Mouse (Mus musculus) cortical plate, adult 2 months (tissue): Measurements from ENCODE around the gene Nfib. TPM values are rescaled to one million over a fixed set of nuclear protein-coding genes. Genes with fewer than 3 reads are reported as not detected.
A peak's percentile ranks its signal among the peaks of the same experiment; 100 is the strongest.

Source experiments
- H3K27ac ChIP-seq: fragments of 200-500 bp; 2 replicates; pipeline ENCODE4 v1.5.1; 2012; ENCODE audit warnings: low read length, control low read depth, inconsistent platforms; ENCODE audit not compliant: insufficient read depth
- H3K4me1 ChIP-seq: fragments of 200-500 bp; 2 replicates; pipeline ENCODE4 v1.6.1; 2011; ENCODE audit warnings: low read length; ENCODE audit not compliant: control insufficient read depth, insufficient read depth
- H3K4me3 ChIP-seq: fragments of 200-500 bp; 2 replicates; pipeline ENCODE4 v1.5.1; 2011; ENCODE audit warnings: mild to moderate bottlenecking, low read length, control low read depth; ENCODE audit not compliant: insufficient read depth
- CTCF ChIP-seq: fragments of 200-500 bp; IDR thresholded peaks from 2 replicates; pipeline ENCODE4 v1.5.1; 2011; ENCODE audit warnings: mild to moderate bottlenecking, control low read depth, low read length; ENCODE audit not compliant: insufficient read depth; ENCODE audit errors: extremely low read depth
- POLR2A ChIP-seq: fragments of 200-500 bp; IDR thresholded peaks from 2 replicates; pipeline ENCODE4 v1.6.1; 2011; ENCODE audit warnings: mild to moderate bottlenecking, low read length, control low read depth; ENCODE audit not compliant: insufficient read depth; ENCODE audit errors: extremely low read depth
- polyA plus RNA-seq: library from polyadenylated mRNA; depleted of rRNA; stranded (reverse); fragments of >200 nt; gene quantifications from 2 replicates; pipeline ENCODE4 v1.2.3, GENCODE M21; 2012

Gene Nfib
- polyA plus RNA-seq, 1 experiment = 31.8 TPM

DNA sequence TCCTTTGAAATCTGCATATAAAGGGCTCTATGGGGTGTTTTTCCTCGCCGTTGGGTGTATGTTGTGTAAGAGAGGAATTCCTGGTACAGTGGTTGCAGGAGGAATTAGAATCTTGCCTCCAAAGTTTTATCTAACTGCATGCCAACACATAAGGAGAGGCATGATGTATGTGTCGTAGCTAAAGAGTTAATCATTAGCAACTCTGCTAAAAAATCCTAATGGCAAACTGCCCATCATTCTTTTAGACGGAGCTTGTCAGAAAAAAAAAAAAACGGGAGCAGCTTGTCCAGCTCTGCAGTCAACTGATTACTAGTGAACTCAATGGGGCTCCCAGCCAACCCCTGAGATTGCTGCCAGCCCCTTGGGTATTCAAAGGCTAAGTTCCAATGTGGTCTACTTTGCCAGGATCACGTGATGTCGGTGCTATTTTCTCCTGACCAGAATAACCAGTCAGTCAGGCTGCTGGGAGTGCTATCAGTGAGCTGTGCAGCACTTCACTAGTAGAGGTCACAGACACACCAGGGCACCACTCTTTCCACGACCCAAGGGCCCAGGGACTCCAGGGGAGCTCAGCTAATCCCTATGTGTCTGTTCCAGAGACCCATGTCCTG lies 258.4 kb downstream of the Nfib start:
- Histone ChIP-seq H3K4me3 (no peak overlapping the region), H3K4me1 (peaks cover 9% of the 10 kb centered on the region), H3K27ac (no peak overlapping the region)
- TF ChIP-seq POLR2A (no peak), CTCF (no peak)

DNA sequence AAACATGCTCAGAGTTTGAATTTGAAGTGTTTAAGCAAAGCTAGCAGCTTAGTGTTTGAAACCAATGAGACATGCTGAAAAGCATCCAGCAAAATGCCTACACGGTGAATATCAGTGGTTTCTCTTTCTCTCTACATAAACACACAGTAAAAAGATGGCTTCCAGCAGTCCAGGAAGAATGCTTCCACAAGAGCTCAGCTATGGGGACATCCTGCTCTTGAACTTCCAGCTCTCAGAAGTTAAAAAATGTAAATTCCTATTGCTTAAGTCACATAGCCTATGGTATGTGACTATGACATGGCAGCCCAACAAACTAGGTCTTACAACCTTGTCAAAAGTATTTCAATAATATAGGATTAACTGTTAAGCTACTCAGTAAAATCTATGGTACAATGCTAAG lies 261.5 kb downstream of the Nfib start:
- Histone ChIP-seq H3K4me3 (no peak overlapping the region), H3K4me1 (peaks cover 11% of the 10 kb centered on the region), H3K27ac (no peak overlapping the region)
- TF ChIP-seq POLR2A (no peak), CTCF (no peak)

DNA sequence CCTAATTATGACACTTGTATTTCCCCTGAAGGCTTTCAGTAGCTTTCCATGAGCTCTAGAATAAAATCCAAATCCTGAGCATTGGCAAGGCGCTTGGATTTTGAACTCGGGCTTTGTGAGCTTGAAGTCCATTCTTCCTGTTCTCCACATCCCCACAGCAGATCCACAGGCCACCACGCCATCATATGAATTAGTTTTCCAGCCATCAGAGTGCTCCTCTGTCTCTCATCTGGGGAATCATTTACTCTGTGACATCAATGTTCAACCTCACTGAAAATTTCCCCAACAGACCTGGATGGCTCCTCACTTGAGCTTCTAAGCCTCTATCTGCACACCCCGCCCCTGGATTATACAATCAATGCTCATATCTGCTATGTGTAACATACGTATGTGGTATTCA lies 262.1 kb downstream of the Nfib start:
- no peak for TF ChIP-seq POLR2A
- TF ChIP-seq CTCF = no peak
- Histone ChIP-seq H3K4me1 (peaks cover 13% of the 10 kb centered on the region), H3K27ac (peak overlapping the region; percentile 21; the same call in 1 of the 2 replicates), H3K4me3 (no peak overlapping the region)

DNA sequence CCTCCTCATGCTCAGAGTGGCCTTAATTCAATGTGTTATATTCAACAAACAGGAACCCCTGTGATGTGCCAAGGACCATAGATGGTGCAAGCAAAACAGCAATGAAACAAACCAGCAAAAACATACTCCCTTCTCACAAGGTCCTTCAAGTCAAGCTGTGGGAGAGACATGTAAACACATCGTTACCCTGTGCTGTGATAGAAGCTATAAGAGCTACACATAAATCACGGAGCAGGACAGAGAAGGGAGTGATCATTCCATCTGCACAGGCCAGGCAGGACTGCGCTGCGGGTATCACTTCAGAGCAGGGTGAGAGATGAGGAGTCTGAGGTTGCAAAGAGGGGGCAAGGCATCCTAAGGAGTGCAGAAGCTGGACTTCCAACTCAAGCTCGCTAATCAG lies 262.5 kb downstream of the Nfib start:
- TF ChIP-seq POLR2A (no peak), CTCF (no peak)
- peaks cover 15% of the 10 kb centered on the region for H3K4me1 ChIP-seq
- H3K27ac ChIP-seq = peak overlapping the region; percentile 21; the same call in 1 of the 2 replicates

DNA sequence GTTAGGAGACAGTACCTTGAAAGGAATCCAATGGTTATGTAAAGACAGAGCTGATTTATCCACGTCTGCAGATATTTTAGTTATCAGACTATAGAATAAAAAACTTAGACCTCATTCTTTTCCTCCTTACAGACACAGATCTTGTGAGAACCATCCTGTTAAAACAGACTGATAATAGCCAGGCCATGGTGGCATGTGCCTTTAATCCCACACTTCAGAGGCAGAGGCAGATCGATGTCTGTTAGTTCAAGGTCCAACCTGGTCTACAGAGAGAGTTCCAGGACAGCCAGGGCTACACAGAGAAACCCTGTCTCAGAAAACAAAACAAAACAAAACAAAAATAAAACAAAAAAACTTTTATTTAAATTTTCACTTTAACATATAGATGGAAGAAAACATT lies 264.9 kb downstream of the Nfib start:
- no peak overlapping the region for H3K27ac ChIP-seq
- no peak overlapping the region for H3K4me3 ChIP-seq
- no peak for TF ChIP-seq CTCF
- no peak for TF ChIP-seq POLR2A
- H3K4me1 ChIP-seq = peaks cover 18% of the 10 kb centered on the region

More for the DNA sequence above, 262.5 kb downstream of the Nfib start:
- no peak overlapping the region for H3K4me3 ChIP-seq

DNA sequence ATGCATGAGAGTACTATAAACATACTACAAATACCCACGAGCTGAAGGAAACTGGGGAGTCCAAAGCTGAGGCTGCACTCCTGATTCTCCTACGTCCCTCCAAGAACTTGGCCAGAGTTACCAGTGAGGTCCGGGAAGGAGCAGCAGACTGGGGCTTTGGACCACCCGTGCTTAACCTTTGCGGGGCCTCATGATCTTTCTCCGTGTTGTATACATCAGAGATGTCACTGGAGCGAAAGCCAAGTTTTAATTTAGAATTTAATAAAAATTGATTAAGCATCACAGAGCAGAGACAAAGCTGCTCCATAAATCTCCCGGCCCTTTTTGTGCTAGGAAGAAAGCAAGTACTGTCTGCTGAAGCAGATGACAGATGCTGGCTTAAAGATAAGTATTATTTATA lies 265.7 kb downstream of the Nfib start:
- H3K27ac ChIP-seq = no peak overlapping the region; the same call in 1 of the 2 replicates
- H3K4me3 ChIP-seq = no peak overlapping the region
- peaks cover 21% of the 10 kb centered on the region for H3K4me1 ChIP-seq
- TF ChIP-seq POLR2A (no peak), CTCF (no peak)

DNA sequence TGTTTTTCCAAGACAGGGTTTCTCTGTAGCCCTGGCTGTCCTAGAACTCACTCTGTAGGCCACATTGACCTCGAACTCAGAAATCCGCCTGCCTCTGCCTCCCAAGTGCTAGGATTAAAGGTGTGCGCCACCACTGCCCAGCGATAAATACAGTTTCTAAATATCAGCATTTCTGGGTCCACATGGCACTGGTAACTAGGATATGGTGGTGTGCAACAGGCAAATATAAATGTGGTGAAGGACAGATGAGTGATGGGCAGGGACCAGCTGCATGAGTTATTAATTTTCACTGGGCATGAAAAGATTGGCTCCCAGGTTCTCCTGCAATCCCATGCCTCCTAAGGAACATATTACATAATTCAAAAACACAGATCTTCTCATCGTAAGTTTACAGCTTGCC lies 266.9 kb downstream of the Nfib start:
- H3K27ac ChIP-seq = no peak overlapping the region
- peaks cover 22% of the 10 kb centered on the region for H3K4me1 ChIP-seq
- TF ChIP-seq CTCF (no peak), POLR2A (no peak)
- no peak overlapping the region for H3K4me3 ChIP-seq

DNA sequence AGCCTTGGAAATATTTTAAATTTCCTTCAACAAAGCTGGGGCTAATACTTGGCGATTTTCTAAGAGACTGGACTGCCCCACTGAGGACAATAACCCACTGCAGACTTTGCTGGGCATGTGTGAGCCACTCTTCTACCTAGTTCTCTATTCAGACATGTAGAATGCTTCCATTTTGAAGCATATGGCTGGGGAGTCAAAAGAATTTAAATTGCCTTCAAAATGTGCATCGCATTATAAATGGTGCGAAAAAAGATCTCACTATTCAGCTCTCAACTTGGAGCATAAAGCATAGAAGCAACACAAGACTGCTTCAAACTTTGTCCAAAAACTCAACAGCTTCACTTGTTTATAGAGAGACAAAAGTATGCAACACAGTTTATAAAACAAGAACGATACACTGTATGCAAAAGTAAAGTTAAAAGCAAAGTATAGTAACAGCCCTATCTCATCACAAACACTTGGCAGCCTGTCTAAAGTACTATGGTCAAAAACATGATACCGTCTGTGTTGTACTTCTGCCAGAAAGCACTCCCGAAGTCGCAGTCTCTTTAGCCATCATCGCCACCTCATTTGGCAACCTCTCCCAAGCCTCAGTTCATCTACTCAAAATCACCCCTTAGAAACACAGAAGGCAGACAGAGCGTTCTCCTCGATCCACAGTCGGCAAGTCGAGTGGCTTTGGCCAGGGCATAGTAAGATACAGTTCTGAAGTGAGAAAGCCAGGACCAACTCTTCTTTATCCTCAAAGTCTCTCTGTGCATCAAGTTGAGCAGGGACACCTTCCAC lies 267.8 kb downstream of the Nfib start:
- Histone ChIP-seq H3K27ac (no peak overlapping the region), H3K4me1 (peaks cover 18% of the 10 kb centered on the region), H3K4me3 (no peak overlapping the region)
- TF ChIP-seq POLR2A = no peak
- no peak for TF ChIP-seq CTCF

DNA sequence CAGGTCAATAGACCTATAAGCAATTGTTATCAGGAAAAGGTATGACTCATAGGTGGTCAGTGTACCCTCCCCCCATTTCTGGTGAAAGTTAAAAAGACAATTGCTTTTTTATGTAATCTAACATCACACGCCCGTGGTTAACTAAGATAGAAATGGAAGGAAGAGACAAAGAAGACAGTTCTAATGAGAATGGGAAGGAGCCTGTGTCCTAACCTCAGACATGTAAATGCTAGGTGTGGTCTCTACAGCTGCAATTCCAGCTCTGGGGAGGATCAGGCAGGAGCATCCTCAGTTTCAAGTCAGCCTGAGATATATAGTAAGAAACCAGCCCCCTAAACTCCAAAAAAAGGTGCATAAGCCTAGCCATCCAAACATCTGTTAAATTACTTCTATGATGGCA lies 268.9 kb downstream of the Nfib start:
- Histone ChIP-seq H3K27ac (no peak overlapping the region), H3K4me3 (no peak overlapping the region), H3K4me1 (peaks cover 16% of the 10 kb centered on the region)
- TF ChIP-seq CTCF (no peak), POLR2A (no peak)

DNA sequence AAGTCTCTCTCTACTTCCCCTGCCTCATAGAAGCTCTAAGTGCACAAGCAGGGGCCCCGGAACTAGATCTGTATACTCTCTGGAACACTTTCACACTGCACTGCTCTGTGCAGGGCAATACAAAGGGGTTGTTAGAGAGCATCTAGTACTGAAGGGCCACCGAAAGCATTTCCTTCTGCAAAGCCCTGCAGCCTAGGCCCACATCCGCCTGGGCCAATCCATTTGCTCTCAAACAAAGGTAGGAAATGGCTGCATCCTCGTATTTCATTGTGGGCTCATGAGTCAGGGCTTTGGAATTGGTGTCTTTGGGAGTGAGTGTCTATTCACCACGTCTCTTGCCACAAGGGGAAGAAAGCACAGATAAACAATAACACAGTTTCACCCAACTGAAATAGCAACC lies 269.8 kb downstream of the Nfib start:
- no peak for TF ChIP-seq CTCF
- TF ChIP-seq POLR2A = no peak
- Histone ChIP-seq H3K4me3 (no peak overlapping the region), H3K27ac (peak overlapping the region; percentile 64; the same call in 1 of the 2 replicates), H3K4me1 (peaks cover 16% of the 10 kb centered on the region)
